Mouse (Mus musculus): ENCODE measurements at regions not wholly inside any gene's neighbourhood (a gene's known extent, or its start where the extent isn't known, plus 50 kb on each side); places are given as distances from the start of the nearest gene placed in this dataset.
A peak's percentile ranks its signal among the peaks of the same experiment; 100 is the strongest.

GRCm38 (mm10) chr3:51092079-51093028 is 131.9 kb upstream of the Noct start:
- no peak for DNase-seq

- DNase-seq: no peak
Observed at GRCm38 (mm10) chr3:51095847-51096447, 128.3 kb upstream of the Noct start.

GRCm38 (mm10) chr3:51096545-51096944 is 127.7 kb upstream of the Noct start:
- DNase-seq: no peak

- no peak for DNase-seq
Observed at GRCm38 (mm10) chr3:51097362-51097761, 126.9 kb upstream of the Noct start.

- no peak for DNase-seq
Observed at GRCm38 (mm10) chr3:51099966-51100365, 124.3 kb upstream of the Noct start.

GRCm38 (mm10) chr3:51108639-51109202 is 115.5 kb upstream of the Noct start:
- DNase-seq: no peak

- DNase-seq: no peak
Observed at GRCm38 (mm10) chr3:51111241-51111640, 113.0 kb upstream of the Noct start.

- no peak for DNase-seq
Observed at GRCm38 (mm10) chr3:51112351-51112750, 111.9 kb upstream of the Noct start.

GRCm38 (mm10) chr3:51115921-51116320 is 108.3 kb upstream of the Noct start:
- DNase-seq: no peak

- no peak for DNase-seq
Observed at GRCm38 (mm10) chr3:51118706-51119105, 105.5 kb upstream of the Noct start.

- peak; percentile 12 for DNase-seq
Observed at GRCm38 (mm10) chr3:51120522-51120921, 103.7 kb upstream of the Noct start.

GRCm38 (mm10) chr3:51121703-51122540 is 102.3 kb upstream of the Noct start:
- peak; percentile 51 for DNase-seq

- DNase-seq: no peak
Observed at GRCm38 (mm10) chr3:51122541-51122935, 101.7 kb upstream of the Noct start.

GRCm38 (mm10) chr3:51127875-51128274 is 96.4 kb upstream of the Noct start:
- no peak for DNase-seq

- DNase-seq: no peak
Observed at GRCm38 (mm10) chr3:51128491-51129155, 95.6 kb upstream of the Noct start.

- DNase-seq: no peak
Observed at GRCm38 (mm10) chr3:51130709-51131108, 93.5 kb upstream of the Noct start.

- no peak for DNase-seq
Observed at GRCm38 (mm10) chr3:51131341-51131740, 92.9 kb upstream of the Noct start.

GRCm38 (mm10) chr3:51132736-51133135 is 91.5 kb upstream of the Noct start:
- DNase-seq: no peak

GRCm38 (mm10) chr3:51135581-51135980 is 88.7 kb upstream of the Noct start:
- DNase-seq: no peak

- no peak for DNase-seq
Observed at GRCm38 (mm10) chr3:51137730-51138312, 86.4 kb upstream of the Noct start.

GRCm38 (mm10) chr3:51145985-51146384 is 78.3 kb upstream of the Noct start:
- no peak for DNase-seq

All from gastrocnemius, postnatal 25 days (tissue).